Mouse (Mus musculus): ENCODE data around the gene Wbp2. TPM values are rescaled to one million over a fixed set of nuclear protein-coding genes. Genes with fewer than 3 reads are reported as not detected.

The Wbp2 gene
- polyA plus RNA-seq, 1 experiment from 2014 or later: 63.3 TPM

- Histone ChIP-seq H3K4me1 (ENCODE audit: insufficient read depth) (peaks cover 29% of the 10 kb centered on the region), H3K27ac (ENCODE audit: low read depth) (peak overlapping the region; percentile 76), H3K4me3 (ENCODE audit: low read depth, low read length) (peak overlapping the region; percentile 60), H3K9me3 (ENCODE audit: low read length) (no peaks in the 10 kb centered on the region), H3K36me3 (replicated peaks; ENCODE audit: insufficient read depth, low read length) (0 out of 2 replicates have a peak, but pooled peaks cover 2% of the 10 kb centered on the region), H3K27me3 (ENCODE audit: insufficient read depth, low read length) (peaks cover 31% of the 10 kb centered on the region), H3K4me2 (ENCODE audit: low read depth, low read length) (peak overlapping the region; percentile 80), H3K9ac (replicated peaks) (peak overlapping the region; percentile 71)
- ATAC-seq (peak; percentile 26; the same call in 1 of the 2 replicates), DNase-seq (no peak)
- no peak for TF ChIP-seq CTCF (IDR thresholded peaks at IDR 0.05; ENCODE audit: low read depth)
- TF ChIP-seq EP300 (IDR thresholded peaks at IDR 0.05; ENCODE audit: low read depth): no peak; the same call in 1 of the 2 replicates
- WGBS (ENCODE audit: insufficient replicate concordance): 18% methylated on average over 10 of the region's 10 CpGs
These were observed 23.7 kb upstream of the Wbp2 start for GRCm38 (mm10) chr11:116110540-116110939.

GRCm38 (mm10) chr11:116110131-116110530 lies 23.3 kb upstream of the Wbp2 start:
- TF ChIP-seq EP300 (IDR thresholded peaks at IDR 0.05; ENCODE audit: low read depth): no peak
- TF ChIP-seq CTCF (IDR thresholded peaks at IDR 0.05; ENCODE audit: low read depth): no peak
- DNase-seq: peak; percentile 66
- Histone ChIP-seq H3K9me3 (ENCODE audit: low read length) (no peaks in the 10 kb centered on the region), H3K4me3 (ENCODE audit: low read depth, low read length) (peak overlapping the region; percentile 60), H3K9ac (replicated peaks) (peak overlapping the region; percentile 71), H3K4me2 (ENCODE audit: low read depth, low read length) (peak overlapping the region; percentile 80), H3K4me1 (ENCODE audit: insufficient read depth) (peaks cover 29% of the 10 kb centered on the region), H3K36me3 (replicated peaks; ENCODE audit: insufficient read depth, low read length) (0 out of 2 replicates have a peak, but pooled peaks cover 2% of the 10 kb centered on the region), H3K27ac (ENCODE audit: low read depth) (peak overlapping the region; percentile 76), H3K27me3 (ENCODE audit: insufficient read depth, low read length) (peaks cover 31% of the 10 kb centered on the region)
- 2% methylated on average over 30 of the region's 35 CpGs for WGBS (ENCODE audit: insufficient replicate concordance)
- ATAC-seq: peak; percentile 71

- Histone ChIP-seq H3K9me3 (ENCODE audit: low read length) (no peaks in the 10 kb centered on the region), H3K4me2 (ENCODE audit: low read depth, low read length) (peak overlapping the region; percentile 80), H3K9ac (replicated peaks) (peak overlapping the region; percentile 71), H3K36me3 (replicated peaks; ENCODE audit: insufficient read depth, low read length) (0 out of 2 replicates have a peak, but pooled peaks cover 2% of the 10 kb centered on the region), H3K4me3 (ENCODE audit: low read depth, low read length) (peak overlapping the region; percentile 60), H3K27ac (ENCODE audit: low read depth) (peak overlapping the region; percentile 76), H3K27me3 (ENCODE audit: insufficient read depth, low read length) (peaks cover 31% of the 10 kb centered on the region), H3K4me1 (ENCODE audit: insufficient read depth) (peaks cover 31% of the 10 kb centered on the region)
- ATAC-seq: peak; percentile 42
- peak; percentile 12; the same call in 1 of the 2 replicates for TF ChIP-seq CTCF (IDR thresholded peaks at IDR 0.05; ENCODE audit: low read depth)
- TF ChIP-seq EP300 (IDR thresholded peaks at IDR 0.05; ENCODE audit: low read depth): no peak
- DNase-seq: peak; percentile 50
- 3% methylated on average over 62 of the region's 70 CpGs for WGBS (ENCODE audit: insufficient replicate concordance)
These were observed 22.8 kb upstream of the Wbp2 start for GRCm38 (mm10) chr11:116109441-116110081.

GRCm38 (mm10) chr11:116108464-116109137 lies 21.8 kb upstream of the Wbp2 start:
- Histone ChIP-seq H3K9me3 (ENCODE audit: low read length) (no peaks in the 10 kb centered on the region), H3K27me3 (ENCODE audit: insufficient read depth, low read length) (peaks cover 31% of the 10 kb centered on the region), H3K4me1 (ENCODE audit: insufficient read depth) (peaks cover 40% of the 10 kb centered on the region), H3K27ac (ENCODE audit: low read depth) (no peak overlapping the region; the same call in 1 of the 2 replicates), H3K36me3 (replicated peaks; ENCODE audit: insufficient read depth, low read length) (0 out of 2 replicates have a peak, but pooled peaks cover 2% of the 10 kb centered on the region), H3K4me2 (ENCODE audit: low read depth, low read length) (peak overlapping the region; percentile 80), H3K4me3 (ENCODE audit: low read depth, low read length) (peak overlapping the region; percentile 60), H3K9ac (replicated peaks) (peak overlapping the region; percentile 71)
- ATAC-seq: no peak
- TF ChIP-seq CTCF (IDR thresholded peaks at IDR 0.05; ENCODE audit: low read depth) (no peak), EP300 (IDR thresholded peaks at IDR 0.05; ENCODE audit: low read depth) (no peak)
- 26% methylated on average over 23 of the region's 23 CpGs for WGBS (ENCODE audit: insufficient replicate concordance)
- peak; percentile 33 for DNase-seq

DNA sequence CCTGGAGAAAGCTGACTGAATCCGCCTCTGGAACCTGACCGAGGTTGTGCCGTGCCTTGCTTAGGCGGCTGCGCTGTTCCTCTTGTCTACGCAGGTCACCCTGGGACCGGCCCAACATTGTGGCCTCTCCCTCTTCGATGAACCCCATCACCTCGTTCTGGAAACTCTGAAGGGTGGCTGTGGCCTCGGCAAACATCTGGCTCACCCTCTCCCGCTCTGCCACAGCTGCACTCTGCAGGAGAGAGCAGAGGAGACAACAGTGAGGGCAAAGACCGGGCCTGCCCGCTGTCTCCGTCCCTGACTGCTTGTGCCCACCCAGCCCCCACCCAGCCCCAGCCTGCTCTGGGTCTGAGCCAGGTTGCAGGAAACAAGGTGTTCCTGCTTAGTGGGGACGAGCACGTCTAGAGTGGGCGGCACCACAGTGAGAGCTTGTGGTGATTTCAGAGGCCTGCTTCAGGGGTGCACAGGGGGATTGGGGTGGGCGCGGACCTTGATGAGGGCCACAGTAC lies 21.0 kb upstream of the Wbp2 start:
- ATAC-seq: no peak
- TF ChIP-seq EP300 (IDR thresholded peaks at IDR 0.05; ENCODE audit: low read depth) (no peak), CTCF (IDR thresholded peaks at IDR 0.05; ENCODE audit: low read depth) (no peak)
- 57% methylated on average over 19 of the region's 19 CpGs for WGBS (ENCODE audit: insufficient replicate concordance)
- Histone ChIP-seq H3K9me3 (ENCODE audit: low read length) (no peaks in the 10 kb centered on the region), H3K9ac (replicated peaks) (peak overlapping the region; percentile 34), H3K4me1 (ENCODE audit: insufficient read depth) (peaks cover 46% of the 10 kb centered on the region), H3K36me3 (replicated peaks; ENCODE audit: insufficient read depth, low read length) (0 out of 2 replicates have a peak, but pooled peaks cover 2% of the 10 kb centered on the region), H3K27ac (ENCODE audit: low read depth) (no peak overlapping the region), H3K4me2 (ENCODE audit: low read depth, low read length) (peak overlapping the region; percentile 80), H3K4me3 (ENCODE audit: low read depth, low read length) (peak overlapping the region; percentile 60; the same call in 1 of the 2 replicates), H3K27me3 (ENCODE audit: insufficient read depth, low read length) (peaks cover 31% of the 10 kb centered on the region)
- peak; percentile 21 for DNase-seq
